In genomic region chr5:53971201-53971600, GRCm38 (mm10) we compare ENCODE assay signal across 12 mouse cellular contexts.
"Had no signal": no experiment of that assay in that cellular context is flagged by ENCODE, and none has a peak within 500 bp of the region (broad histone marks: within the 10 kb centered on the region; RNA-seq: fewer than 3 reads in every experiment).

No protein-coding gene starts in this region.

- H3K9me3 ChIP-seq: limb, embryonic 12.5 days; liver, embryonic 13.5 days; neural tube, embryonic 12.5 days; stomach, embryonic 15.5 days had no signal

- H3K4me2 ChIP-seq: limb, embryonic 12.5 days; liver, embryonic 13.5 days; neural tube, embryonic 12.5 days; stomach, embryonic 15.5 days had no signal

- DNase-seq: kidney, adult 2 months; kidney, postnatal 25 days; liver; liver, embryonic 13.5 days; liver, postnatal 0 days; midbrain, embryonic 14.5 days; retina, postnatal 1 day; right cerebral cortex, postnatal 14 days; thymus, postnatal 36 days had no signal

- H3K27me3 ChIP-seq: limb, embryonic 12.5 days; neural tube, embryonic 12.5 days; stomach, embryonic 15.5 days had no signal

- H3K9ac ChIP-seq: limb, embryonic 12.5 days; liver, embryonic 13.5 days; liver, postnatal 0 days; neural tube, embryonic 12.5 days; stomach, embryonic 15.5 days had no signal

- H3K27ac ChIP-seq: limb, embryonic 12.5 days; liver, embryonic 13.5 days; neural tube, embryonic 12.5 days; stomach, embryonic 15.5 days had no signal

- H3K4me1 ChIP-seq: limb, embryonic 12.5 days; liver, embryonic 13.5 days; neural tube, embryonic 12.5 days; stomach, embryonic 15.5 days had no signal

- ATAC-seq: liver, postnatal 0 days had no signal

- H3K4me3 ChIP-seq: limb, embryonic 12.5 days; liver, embryonic 13.5 days; neural tube, embryonic 12.5 days; stomach, embryonic 15.5 days had no signal

- H3K36me3 ChIP-seq: limb, embryonic 12.5 days; liver, embryonic 13.5 days; neural tube, embryonic 12.5 days; stomach, embryonic 15.5 days had no signal
